Mouse (Mus musculus) bone marrow, adult 2 months (tissue): ENCODE measurements around the gene Mgat5. TPM values are rescaled to one million over a fixed set of nuclear protein-coding genes. Genes with fewer than 3 reads are reported as not detected.

Experiments
- H3K27ac ChIP-seq: fragments of 200-500 bp; 2 replicates; pipeline ENCODE4 v1.5.1; 2012; ENCODE audit warnings: low read depth, mild to moderate bottlenecking, control low read depth, inconsistent platforms, low read length; ENCODE audit not compliant: control insufficient read depth, poor library complexity, insufficient read depth
- H3K4me1 ChIP-seq: fragments of 200-500 bp; 2 replicates; pipeline ENCODE4 v1.6.1; 2011; ENCODE audit warnings: low read length; ENCODE audit not compliant: control insufficient read depth, insufficient read depth
- H3K4me3 ChIP-seq: fragments of 200-500 bp; replicated peaks from 2 replicates; pipeline ENCODE3; 2011; ENCODE audit warnings: mild to moderate bottlenecking, low read depth, low read length, control low read depth; ENCODE audit not compliant: control insufficient read depth
- CTCF ChIP-seq: fragments of 200-500 bp; IDR thresholded peaks from 2 replicates; pipeline ENCODE4 v1.5.1; 2011; ENCODE audit warnings: low read length, control low read depth; ENCODE audit not compliant: control insufficient read depth, insufficient read depth
- POLR2A ChIP-seq: fragments of 200-500 bp; IDR thresholded peaks from 2 replicates; pipeline ENCODE4 v1.6.1; 2011; ENCODE audit warnings: low read depth, mild to moderate bottlenecking, control low read depth, low read length, borderline replicate concordance; ENCODE audit not compliant: control insufficient read depth
- WGBS: fragments of 180-500 bp; shearing (Covaris S2); methylation state at CpG from one replicate; pipeline ENCODE4 v1.1.7; 2018; 5-methylcytosine and 5-hydroxymethylcytosine counted together
- polyA plus RNA-seq: library from polyadenylated mRNA; stranded (reverse); fragments of >200 nt; gene quantifications from 2 replicates; pipeline ENCODE4 v1.2.4, GENCODE M21; 2011; ENCODE audit warnings: low replicate concordance; ENCODE audit not compliant: missing spikeins, insufficient read depth, insufficient read length

Mgat5 gene
- polyA plus RNA-seq, 1 experiment = 9.7 TPM

DNA sequence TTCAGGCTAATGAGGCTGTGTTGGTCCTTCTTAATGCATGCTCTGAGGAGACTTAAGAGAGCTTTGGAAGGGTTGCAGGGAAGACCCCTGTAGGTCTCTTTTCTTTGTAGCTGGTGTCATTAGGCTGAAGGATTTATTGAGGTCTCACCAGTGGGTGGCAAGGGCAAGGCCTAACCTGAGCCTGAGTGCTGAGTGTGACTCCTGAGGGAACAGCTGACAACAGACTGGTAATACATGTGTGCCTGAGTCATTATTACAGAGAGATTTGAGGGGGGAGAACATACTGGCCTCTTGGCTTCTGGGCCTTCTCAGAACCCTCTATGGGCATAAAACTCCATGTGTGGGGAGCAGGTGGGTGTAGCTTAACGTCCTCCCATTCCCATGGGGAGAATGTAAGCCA, 8.0 kb downstream of the Mgat5 start:
- no peak overlapping the region for H3K27ac ChIP-seq
- H3K4me3 ChIP-seq = no peak overlapping the region
- TF ChIP-seq CTCF (no peak), POLR2A (no peak)
- H3K4me1 ChIP-seq = peaks cover 4% of the 10 kb centered on the region
- 75% methylated on average over 1 of the region's 1 CpGs for WGBS

DNA sequence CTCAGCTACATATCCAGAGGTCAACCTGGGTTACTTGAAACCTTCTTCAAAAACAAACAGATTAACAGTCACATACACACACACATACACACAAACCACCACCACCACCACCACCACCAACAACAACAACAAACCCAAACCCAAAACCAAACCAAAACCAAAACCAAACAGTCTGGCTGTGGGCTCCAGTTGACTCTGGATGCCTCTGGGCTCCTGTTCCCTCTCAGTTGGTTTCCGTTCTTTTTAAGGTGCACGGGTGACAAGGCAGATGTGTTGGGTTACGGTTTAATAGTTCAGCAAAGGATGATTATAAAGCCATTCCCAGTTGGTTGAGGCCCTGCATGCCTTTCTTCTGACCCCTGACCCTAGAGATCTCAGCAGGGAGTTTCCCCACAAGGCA, 8.6 kb downstream of the Mgat5 start:
- H3K4me3 ChIP-seq = no peak overlapping the region
- 44% methylated on average over 3 of the region's 3 CpGs for WGBS
- TF ChIP-seq CTCF (no peak), POLR2A (no peak)
- H3K4me1 ChIP-seq = peaks cover 4% of the 10 kb centered on the region
- no peak overlapping the region for H3K27ac ChIP-seq

- 68% methylated on average over 8 of the region's 8 CpGs for WGBS
- peaks cover 5% of the 10 kb centered on the region for H3K4me1 ChIP-seq
- H3K4me3 ChIP-seq = no peak overlapping the region
Observed at GRCm38 (mm10) chr1:127214585-127215232, 9.9 kb downstream of the Mgat5 start.

GRCm38 (mm10) chr1:127216979-127217378, 12.2 kb downstream of the Mgat5 start:
- no peak for TF ChIP-seq CTCF
- no peak for TF ChIP-seq POLR2A
- Histone ChIP-seq H3K4me1 (peaks cover 6% of the 10 kb centered on the region), H3K4me3 (no peak overlapping the region), H3K27ac (no peak overlapping the region)
- 61% methylated on average over 2 of the region's 2 CpGs for WGBS

More at GRCm38 (mm10) chr1:127214585-127215232, 9.9 kb downstream of the Mgat5 start:
- TF ChIP-seq CTCF (no peak), POLR2A (no peak)
- H3K27ac ChIP-seq = no peak overlapping the region

- Histone ChIP-seq H3K27ac (no peak overlapping the region), H3K4me1 (peaks cover 4% of the 10 kb centered on the region), H3K4me3 (no peak overlapping the region)
- 63% methylated on average over 4 of the region's 4 CpGs for WGBS
- TF ChIP-seq POLR2A = no peak
- TF ChIP-seq CTCF = no peak
Observed at GRCm38 (mm10) chr1:127217665-127218064, 12.8 kb downstream of the Mgat5 start.

DNA sequence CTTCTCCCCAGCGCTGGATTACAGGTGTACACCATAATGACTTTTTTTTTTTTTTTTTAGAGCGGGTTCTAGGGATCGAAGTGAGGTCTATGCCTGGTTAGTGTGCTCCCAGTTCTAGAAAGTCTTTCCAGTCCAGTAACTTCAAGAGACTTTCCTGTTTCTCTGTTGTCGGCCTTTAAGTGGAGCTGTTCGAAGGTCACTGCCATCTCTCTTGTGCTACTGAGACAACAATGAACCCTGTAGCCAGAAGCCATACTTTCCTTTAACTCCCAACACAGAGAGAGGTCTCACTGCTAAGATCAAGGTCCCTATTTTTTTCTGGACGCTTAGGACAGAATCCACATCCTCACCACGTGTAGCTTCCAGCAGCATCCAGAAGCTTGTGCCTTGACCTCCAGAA, 13.4 kb downstream of the Mgat5 start:
- TF ChIP-seq CTCF (no peak), POLR2A (no peak)
- H3K27ac ChIP-seq = no peak overlapping the region
- no peak overlapping the region for H3K4me3 ChIP-seq
- H3K4me1 ChIP-seq = peaks cover 4% of the 10 kb centered on the region
- WGBS = 78% methylated on average over 7 of the region's 7 CpGs

- no peak overlapping the region for H3K27ac ChIP-seq
- peaks cover 4% of the 10 kb centered on the region for H3K4me1 ChIP-seq
- TF ChIP-seq CTCF (no peak), POLR2A (no peak)
- no peak overlapping the region for H3K4me3 ChIP-seq
- WGBS = 47% methylated on average over 4 of the region's 4 CpGs
Observed at GRCm38 (mm10) chr1:127219161-127219560, 14.3 kb downstream of the Mgat5 start.

DNA sequence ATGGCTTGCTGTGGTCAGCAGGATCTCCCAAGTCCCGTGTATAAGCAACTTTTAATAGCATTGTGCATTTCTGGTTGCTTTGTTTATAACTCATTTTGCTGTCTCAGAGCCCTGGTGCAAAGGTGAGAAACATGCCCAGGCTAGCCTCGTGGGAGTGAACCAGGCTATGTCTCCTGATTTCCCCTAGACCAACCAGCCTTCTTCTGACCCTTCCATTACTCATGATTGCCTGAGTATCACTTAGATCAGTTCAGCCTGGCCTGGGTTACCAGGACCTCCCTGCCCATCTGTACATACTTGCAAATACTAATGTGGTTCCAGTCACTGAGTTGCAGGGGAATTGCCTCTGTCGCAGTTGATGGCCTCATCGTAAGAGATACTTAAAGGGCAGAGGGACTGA, 14.8 kb downstream of the Mgat5 start:
- Histone ChIP-seq H3K27ac (no peak overlapping the region), H3K4me3 (no peak overlapping the region), H3K4me1 (peaks cover 4% of the 10 kb centered on the region)
- no peak for TF ChIP-seq POLR2A
- TF ChIP-seq CTCF = no peak
- 70% methylated on average over 4 of the region's 4 CpGs for WGBS

DNA sequence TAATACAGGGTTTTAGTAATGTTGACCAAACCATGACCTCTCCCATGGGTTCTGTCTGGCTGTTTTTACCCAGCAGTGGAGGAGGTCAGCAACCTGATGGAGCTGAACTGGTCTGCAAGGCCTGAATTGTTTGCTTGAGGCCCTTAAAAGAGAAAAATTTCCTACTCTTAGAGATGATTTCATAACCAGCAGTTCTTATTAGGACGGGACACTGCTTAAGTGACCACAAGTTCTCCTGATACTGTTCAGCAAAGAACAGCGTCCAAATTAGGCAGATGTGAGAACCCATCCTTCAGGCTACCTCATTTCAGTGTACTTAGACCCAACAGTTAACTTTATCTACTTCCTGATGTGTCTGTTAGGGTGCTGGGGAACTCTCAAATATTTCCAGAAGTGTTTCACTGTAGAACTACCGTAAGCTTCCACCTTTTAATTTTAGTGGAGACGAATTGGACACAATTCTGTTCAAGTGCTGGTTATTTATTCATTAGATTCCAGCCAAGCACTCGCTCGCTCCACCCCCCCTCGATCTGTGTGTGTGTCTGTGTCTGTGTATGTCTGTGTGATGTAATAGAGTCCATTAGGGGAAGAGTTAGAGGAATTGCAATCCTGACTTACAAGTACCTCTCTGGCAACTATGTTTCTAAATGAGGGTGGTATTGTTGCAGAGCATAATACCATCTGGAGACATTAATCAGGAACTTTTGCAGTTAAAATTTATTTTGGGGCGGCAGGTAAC, 17.4 kb downstream of the Mgat5 start:
- WGBS = 40% methylated on average over 8 of the region's 8 CpGs
- H3K4me1 ChIP-seq = peaks cover 6% of the 10 kb centered on the region
- H3K27ac ChIP-seq = no peak overlapping the region
- TF ChIP-seq POLR2A = no peak
- TF ChIP-seq CTCF = no peak
- no peak overlapping the region for H3K4me3 ChIP-seq
